Mouse (Mus musculus) forebrain, postnatal 0 days (tissue): Measurements from ENCODE around the gene Rabac1. TPM values are rescaled to one million over a fixed set of nuclear protein-coding genes. Genes with fewer than 3 reads are reported as not detected.

Source experiments
- ATAC-seq: fragments of 200-750 bp; cut with Nextera tagmentation; 2 replicates; pipeline ENCODE4 v1.8.0; 2017; ENCODE audit warnings: mild to moderate bottlenecking, moderate library complexity
- DNase-seq: peaks from one replicate; pipeline ENCODE4 v3.0.0-alpha.2; 2015
- H3K27ac ChIP-seq: fragments of 300-500 bp; sonication (generic); 2 replicates; pipeline ENCODE4 v1.5.1; 2014; ENCODE audit warnings: low read depth, mild to moderate bottlenecking, antibody characterized with exemption, low read length, moderate library complexity, mixed read lengths
- H3K27me3 ChIP-seq: fragments of 300-500 bp; sonication (generic); 2 replicates; pipeline ENCODE4 v1.6.1; 2014; ENCODE audit warnings: mild to moderate bottlenecking, low read length, mixed read lengths; ENCODE audit not compliant: insufficient read depth
- H3K36me3 ChIP-seq: fragments of 300-500 bp; sonication (generic); 2 replicates; pipeline ENCODE4 v1.6.1; 2014; ENCODE audit warnings: mild to moderate bottlenecking, moderate library complexity; ENCODE audit not compliant: insufficient read depth
- H3K4me1 ChIP-seq: fragments of 300-500 bp; sonication (generic); 2 replicates; pipeline ENCODE4 v1.6.1; 2014; ENCODE audit warnings: antibody characterized with exemption; ENCODE audit not compliant: insufficient read depth
- H3K4me2 ChIP-seq: fragments of 300-500 bp; sonication (generic); 2 replicates; pipeline ENCODE4 v1.6.1; 2014; ENCODE audit warnings: low read depth, mild to moderate bottlenecking, moderate library complexity
- H3K4me3 ChIP-seq: fragments of 300-500 bp; sonication (generic); 2 replicates; pipeline ENCODE4 v1.5.1; 2014; ENCODE audit warnings: low read depth, low read length, mixed read lengths
- H3K9ac ChIP-seq: fragments of 300-500 bp; sonication (generic); 2 replicates; pipeline ENCODE4 v1.6.1; 2014; ENCODE audit warnings: mild to moderate bottlenecking
- H3K9me3 ChIP-seq: fragments of 300-500 bp; sonication (generic); 2 replicates; pipeline ENCODE4 v1.6.1; 2016; ENCODE audit warnings: low read length
- CTCF ChIP-seq: sonication (generic); IDR thresholded peaks from 2 replicates; pipeline ENCODE4 v1.5.1; 2016; ENCODE audit warnings: antibody characterized with exemption, control low read depth, low read depth
- WGBS: fragments of 180-500 bp; shearing (Covaris S2); extraction: QIAGEN DNeasy Blood & Tissue Kit; methylation state at CpG from one replicate; pipeline ENCODE4 v1.1.7; 2014; 5-methylcytosine and 5-hydroxymethylcytosine counted together
- polyA plus RNA-seq: library from polyadenylated mRNA; unstranded; fragments of >200 nt; fragmentation: Nextera tagmentation; extraction: Ambion mirVana; gene quantifications from 2 replicates; pipeline ENCODE4 v1.2.1, GENCODE M21; 2015
- total RNA-seq: library from RNA; depleted of rRNA; stranded (reverse); fragments of >200 nt; gene quantifications from 2 replicates; pipeline ENCODE4 v1.2.3, GENCODE M21; 2014

Gene Rabac1
- total and polyA plus RNA-seq, 2 experiments from 2014 or later = 359 to 393 TPM

GRCm38 (mm10) chr7:24970341-24970740 lies 2.2 kb downstream of the Rabac1 start:
- no peak overlapping the region for H3K9ac ChIP-seq
- WGBS = 97% methylated on average over 3 of the region's 3 CpGs
- H3K27ac ChIP-seq = no peak overlapping the region
- peaks cover 8% of the 10 kb centered on the region for H3K36me3 ChIP-seq
- H3K4me3 ChIP-seq = no peak overlapping the region
- 0 out of 2 replicates have a peak, but pooled peaks cover 4% of the 10 kb centered on the region for H3K4me1 ChIP-seq
- ATAC-seq (no peak), DNase-seq (no peak)
- TF ChIP-seq CTCF = no peak
- no peak overlapping the region for H3K4me2 ChIP-seq
- H3K9me3 ChIP-seq = no peaks in the 10 kb centered on the region
- no peaks in the 10 kb centered on the region for H3K27me3 ChIP-seq

GRCm38 (mm10) chr7:24969805-24970204 lies 2.7 kb downstream of the Rabac1 start:
- DNase-seq = no peak
- WGBS = 65% methylated on average over 12 of the region's 12 CpGs
- H3K9me3 ChIP-seq = no peaks in the 10 kb centered on the region

GRCm38 (mm10) chr7:24968463-24968862 lies 4.1 kb downstream of the Rabac1 start:
- H3K4me1 ChIP-seq = 0 out of 2 replicates have a peak, but pooled peaks cover 4% of the 10 kb centered on the region
- DNase-seq = no peak
- H3K4me3 ChIP-seq = no peak overlapping the region
- H3K9ac ChIP-seq = no peak overlapping the region
- H3K4me2 ChIP-seq = no peak overlapping the region
- TF ChIP-seq CTCF = no peak
- H3K36me3 ChIP-seq = peaks cover 8% of the 10 kb centered on the region
- 69% methylated on average over 6 of the region's 6 CpGs for WGBS
- ATAC-seq = no peak
- H3K27me3 ChIP-seq = no peaks in the 10 kb centered on the region
- H3K9me3 ChIP-seq = no peaks in the 10 kb centered on the region
- no peak overlapping the region for H3K27ac ChIP-seq

More at GRCm38 (mm10) chr7:24969805-24970204, 2.7 kb downstream of the Rabac1 start:
- ATAC-seq = no peak
- 0 out of 2 replicates have a peak, but pooled peaks cover 4% of the 10 kb centered on the region for H3K4me1 ChIP-seq
- H3K4me3 ChIP-seq = no peak overlapping the region
- H3K9ac ChIP-seq = no peak overlapping the region; the same call in 1 of the 2 replicates
- TF ChIP-seq CTCF = no peak
- no peak overlapping the region for H3K4me2 ChIP-seq
- peaks cover 8% of the 10 kb centered on the region for H3K36me3 ChIP-seq
- no peak overlapping the region for H3K27ac ChIP-seq
- no peaks in the 10 kb centered on the region for H3K27me3 ChIP-seq

GRCm38 (mm10) chr7:24967966-24968365 lies 4.6 kb downstream of the Rabac1 start:
- Histone ChIP-seq H3K9ac (no peak overlapping the region), H3K27me3 (no peaks in the 10 kb centered on the region), H3K4me1 (0 out of 2 replicates have a peak, but pooled peaks cover 4% of the 10 kb centered on the region), H3K36me3 (peaks cover 8% of the 10 kb centered on the region), H3K4me2 (no peak overlapping the region), H3K4me3 (no peak overlapping the region), H3K9me3 (no peaks in the 10 kb centered on the region), H3K27ac (no peak overlapping the region)
- DNase-seq (no peak), ATAC-seq (no peak)
- 84% methylated on average over 8 of the region's 8 CpGs for WGBS
- no peak for TF ChIP-seq CTCF

- WGBS = 22% methylated on average over 5 of the region's 5 CpGs
- Histone ChIP-seq H3K4me3 (no peak overlapping the region), H3K9ac (no peak overlapping the region), H3K9me3 (no peaks in the 10 kb centered on the region), H3K36me3 (peaks cover 8% of the 10 kb centered on the region), H3K4me2 (no peak overlapping the region), H3K27me3 (no peaks in the 10 kb centered on the region), H3K4me1 (no peaks in the 10 kb centered on the region), H3K27ac (no peak overlapping the region)
- ATAC-seq = peak; percentile 66; the same call in 1 of the 2 replicates
- peak; percentile 88 for DNase-seq
- TF ChIP-seq CTCF = peak; percentile 79
Observed at GRCm38 (mm10) chr7:24964897-24965535, 7.5 kb downstream of the Rabac1 start.

- DNase-seq (no peak), ATAC-seq (no peak)
- no peak overlapping the region for H3K4me2 ChIP-seq
- WGBS = 80% methylated on average over 2 of the region's 2 CpGs
- TF ChIP-seq CTCF = no peak
- peaks cover 3% of the 10 kb centered on the region; the same call in 1 of the 2 replicates for H3K36me3 ChIP-seq
- no peaks in the 10 kb centered on the region for H3K4me1 ChIP-seq
- no peaks in the 10 kb centered on the region for H3K27me3 ChIP-seq
- H3K9me3 ChIP-seq = no peaks in the 10 kb centered on the region
- H3K9ac ChIP-seq = no peak overlapping the region
- H3K27ac ChIP-seq = no peak overlapping the region
- no peak overlapping the region for H3K4me3 ChIP-seq
Observed at GRCm38 (mm10) chr7:24964288-24964687, 8.3 kb downstream of the Rabac1 start.

- no peak for ATAC-seq
- peaks cover 47% of the 10 kb centered on the region for H3K27me3 ChIP-seq
- no peaks in the 10 kb centered on the region for H3K36me3 ChIP-seq
- TF ChIP-seq CTCF = no peak
- no peak for DNase-seq
- 6% methylated on average over 32 of the region's 33 CpGs for WGBS
- H3K4me2 ChIP-seq = peak overlapping the region; percentile 48
- H3K4me3 ChIP-seq = 0 out of 2 replicates have a peak overlapping the region, but pooled peaks have one; percentile 3
- H3K4me1 ChIP-seq = no peaks in the 10 kb centered on the region
- no peak overlapping the region for H3K27ac ChIP-seq
- H3K9me3 ChIP-seq = no peaks in the 10 kb centered on the region
- H3K9ac ChIP-seq = no peak overlapping the region
Observed at GRCm38 (mm10) chr7:24955226-24955625, 17.3 kb downstream of the Rabac1 start.
